Mouse (Mus musculus): Measurements from ENCODE around the gene Pparg. TPM values are rescaled to one million over a fixed set of nuclear protein-coding genes. Genes with fewer than 3 reads are reported as not detected.

Gene Pparg
- polyA plus RNA-seq, 1 experiment from 2014 or later: 0.14 TPM

DNA sequence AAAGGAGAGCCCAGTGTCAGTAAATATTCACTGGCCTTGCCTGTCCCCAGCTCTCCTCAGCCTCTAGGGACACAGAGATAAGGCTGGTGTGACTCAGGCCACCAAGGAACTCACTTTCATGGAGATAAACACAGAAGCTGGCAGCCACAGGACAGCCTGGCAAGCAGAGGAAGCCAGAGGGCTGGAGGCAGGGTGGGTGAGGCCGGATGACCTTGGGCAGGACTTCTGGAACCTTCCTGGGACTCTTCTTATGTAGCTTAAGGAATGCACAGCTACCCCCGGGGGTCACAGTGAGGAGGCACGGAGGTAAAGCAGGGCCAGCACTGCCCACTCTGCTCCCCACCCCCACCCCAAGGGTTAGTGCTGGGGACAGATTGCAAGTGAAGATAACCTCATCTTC is 140.4 kb downstream of the Pparg start:
- ATAC-seq (ENCODE audit: low read depth): no peak
- H3K9ac ChIP-seq: no peak overlapping the region
- no peaks in the 10 kb centered on the region for H3K36me3 ChIP-seq
- H3K9me3 ChIP-seq: no peaks in the 10 kb centered on the region
- H3K27me3 ChIP-seq: no peaks in the 10 kb centered on the region
- H3K4me1 ChIP-seq (replicated peaks): no peaks in the 10 kb centered on the region
- H3K27ac ChIP-seq (replicated peaks): no peak overlapping the region
- H3K4me3 ChIP-seq: no peak overlapping the region
- H3K4me2 ChIP-seq: no peak overlapping the region
- WGBS: 77% methylated on average over 3 of the region's 3 CpGs

DNA sequence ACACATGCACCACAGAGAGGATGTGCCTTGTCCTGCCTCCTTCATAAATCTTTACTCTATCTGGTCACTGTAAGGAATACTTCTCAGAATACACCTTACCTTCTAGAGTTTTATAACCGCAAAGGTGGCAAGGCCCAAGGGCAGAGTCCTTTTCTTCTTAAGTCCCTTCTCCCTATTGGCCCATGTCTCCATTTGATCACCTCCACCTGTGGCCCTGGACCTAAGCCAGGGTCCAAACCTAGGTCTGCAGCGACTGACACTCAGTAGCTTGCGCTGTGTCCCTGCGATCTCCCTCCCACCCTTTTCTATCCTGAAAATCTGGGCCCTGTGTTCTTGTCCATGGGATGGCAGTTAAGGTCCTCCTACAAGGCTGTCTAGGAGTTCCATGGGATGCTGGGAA is 142.3 kb downstream of the Pparg start:
- ATAC-seq (ENCODE audit: low read depth): no peak
- H3K27ac ChIP-seq (replicated peaks): no peak overlapping the region
- no peak overlapping the region for H3K4me2 ChIP-seq
- no peaks in the 10 kb centered on the region for H3K36me3 ChIP-seq
- no peaks in the 10 kb centered on the region for H3K27me3 ChIP-seq
- no peaks in the 10 kb centered on the region for H3K4me1 ChIP-seq (replicated peaks)
- 0 out of 2 replicates have a peak, but pooled peaks cover 2% of the 10 kb centered on the region for H3K9me3 ChIP-seq
- WGBS: 98% methylated on average over 4 of the region's 4 CpGs
- H3K4me3 ChIP-seq: no peak overlapping the region
- no peak overlapping the region for H3K9ac ChIP-seq

DNA sequence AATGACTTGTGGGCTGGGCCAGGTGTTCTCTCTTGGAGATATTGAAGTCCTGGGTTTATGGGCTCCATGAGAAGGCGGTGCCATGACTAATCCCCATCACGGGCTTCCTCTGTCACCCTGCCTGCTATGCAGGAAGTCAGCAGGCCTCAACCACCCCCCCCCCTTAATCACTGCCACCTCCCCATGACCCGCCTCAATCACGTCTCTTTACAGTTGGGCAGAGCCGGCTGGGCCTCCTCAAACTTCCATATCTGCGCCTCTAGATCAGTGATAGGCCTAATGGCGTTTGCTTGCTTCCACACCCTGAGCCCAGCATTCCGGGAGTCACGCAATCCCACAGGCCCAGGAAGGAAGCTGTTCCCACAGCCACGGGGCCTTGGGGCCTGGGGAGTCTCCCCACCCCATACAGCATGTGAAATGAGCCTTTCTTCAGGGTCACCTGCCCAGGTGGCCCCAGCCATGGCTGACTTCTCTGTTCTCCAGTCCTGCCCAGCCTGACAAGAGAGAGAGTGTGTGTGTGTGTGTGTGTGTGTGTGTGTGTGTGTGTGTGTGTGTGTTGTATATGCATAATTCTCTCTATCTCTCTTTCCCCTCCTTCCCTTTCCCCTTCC is 142.9 kb downstream of the Pparg start:
- H3K27ac ChIP-seq (replicated peaks): no peak overlapping the region
- no peak overlapping the region for H3K9ac ChIP-seq
- H3K4me2 ChIP-seq: no peak overlapping the region
- no peaks in the 10 kb centered on the region for H3K27me3 ChIP-seq
- no peak for ATAC-seq (ENCODE audit: low read depth)
- 87% methylated on average over 10 of the region's 10 CpGs for WGBS
- H3K4me1 ChIP-seq (replicated peaks): no peaks in the 10 kb centered on the region
- H3K4me3 ChIP-seq: no peak overlapping the region
- peaks cover 6% of the 10 kb centered on the region; the same call in 1 of the 2 replicates for H3K9me3 ChIP-seq
- H3K36me3 ChIP-seq: no peaks in the 10 kb centered on the region

DNA sequence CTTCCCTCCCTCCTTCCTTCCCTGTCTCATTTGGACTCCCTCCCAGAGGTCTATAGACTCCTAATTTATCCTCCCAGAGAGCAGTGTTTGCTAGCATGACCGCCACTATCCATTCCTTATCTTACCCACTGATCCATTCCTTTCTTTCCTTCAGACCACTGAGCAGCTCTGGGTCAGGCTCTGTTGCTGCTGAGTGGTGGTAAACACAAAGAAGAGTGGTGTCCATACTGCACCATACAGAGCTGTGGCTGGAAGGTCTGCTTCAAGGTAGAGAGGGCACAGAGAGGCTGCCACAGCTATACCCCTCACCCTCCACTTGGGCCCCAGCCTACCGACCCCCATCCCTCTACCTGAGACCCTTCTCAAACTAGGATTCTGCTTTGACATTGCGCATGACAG is 143.4 kb downstream of the Pparg start:
- WGBS: 82% methylated on average over 3 of the region's 3 CpGs
- no peaks in the 10 kb centered on the region for H3K4me1 ChIP-seq (replicated peaks)
- no peak overlapping the region for H3K4me3 ChIP-seq
- H3K27ac ChIP-seq (replicated peaks): no peak overlapping the region
- H3K4me2 ChIP-seq: no peak overlapping the region
- no peaks in the 10 kb centered on the region for H3K27me3 ChIP-seq
- H3K9me3 ChIP-seq: peaks cover 6% of the 10 kb centered on the region; the same call in 1 of the 2 replicates
- ATAC-seq (ENCODE audit: low read depth): no peak
- no peak overlapping the region for H3K9ac ChIP-seq
- no peaks in the 10 kb centered on the region for H3K36me3 ChIP-seq

DNA sequence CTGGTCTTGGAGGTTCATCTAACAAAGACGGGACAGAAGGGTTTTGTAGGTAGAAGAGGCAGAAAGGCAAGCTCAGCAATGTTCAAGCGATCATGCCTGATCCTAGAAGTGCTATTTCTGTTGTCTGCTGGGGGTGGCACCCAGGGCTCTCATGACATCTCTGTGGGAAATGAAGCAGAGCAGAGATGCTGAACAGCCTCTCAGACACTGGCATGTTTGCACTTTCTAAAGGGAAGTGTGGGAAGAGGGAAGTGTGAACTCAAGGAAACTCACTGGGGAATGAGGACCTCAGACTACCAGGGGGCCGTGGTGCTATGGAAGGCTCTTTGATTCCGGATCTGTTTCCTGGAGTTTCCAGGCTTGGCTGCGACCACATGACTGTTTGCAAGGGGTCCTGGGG is 144.2 kb downstream of the Pparg start:
- Histone ChIP-seq H3K36me3 (no peaks in the 10 kb centered on the region), H3K27ac (replicated peaks) (no peak overlapping the region), H3K4me1 (replicated peaks) (no peaks in the 10 kb centered on the region), H3K4me3 (no peak overlapping the region), H3K4me2 (no peak overlapping the region), H3K9me3 (peaks cover 6% of the 10 kb centered on the region; the same call in 1 of the 2 replicates), H3K9ac (no peak overlapping the region), H3K27me3 (no peaks in the 10 kb centered on the region)
- ATAC-seq (ENCODE audit: low read depth): no peak
- 83% methylated on average over 5 of the region's 5 CpGs for WGBS

DNA sequence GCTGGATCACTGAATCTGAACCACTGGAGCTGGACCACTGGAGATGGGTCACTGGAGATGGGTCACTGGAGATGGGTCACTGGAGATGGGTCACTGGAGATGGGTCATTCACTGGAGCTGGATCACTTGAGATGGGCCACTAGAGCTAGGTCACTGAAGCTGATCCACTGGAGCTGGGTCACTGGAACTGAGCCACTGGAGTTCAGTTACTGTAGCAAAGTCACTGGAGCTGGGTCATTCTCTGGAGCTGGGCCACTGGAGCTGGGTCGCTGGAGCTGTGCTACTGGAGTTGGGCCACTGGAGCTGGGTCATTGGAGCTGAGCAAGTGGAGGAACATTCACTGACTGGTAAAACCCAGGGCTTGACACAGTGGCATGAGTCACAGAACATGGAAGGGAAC is 145.7 kb downstream of the Pparg start:
- ATAC-seq (ENCODE audit: low read depth): no peak
- H3K4me2 ChIP-seq: no peak overlapping the region
- H3K36me3 ChIP-seq: no peaks in the 10 kb centered on the region
- H3K9ac ChIP-seq: no peak overlapping the region
- no peaks in the 10 kb centered on the region for H3K4me1 ChIP-seq (replicated peaks)
- WGBS: 100% methylated on average over 1 of the region's 1 CpGs
- no peak overlapping the region for H3K27ac ChIP-seq (replicated peaks)
- no peak overlapping the region for H3K4me3 ChIP-seq
- H3K27me3 ChIP-seq: no peaks in the 10 kb centered on the region
- H3K9me3 ChIP-seq: peaks cover 6% of the 10 kb centered on the region; the same call in 1 of the 2 replicates

DNA sequence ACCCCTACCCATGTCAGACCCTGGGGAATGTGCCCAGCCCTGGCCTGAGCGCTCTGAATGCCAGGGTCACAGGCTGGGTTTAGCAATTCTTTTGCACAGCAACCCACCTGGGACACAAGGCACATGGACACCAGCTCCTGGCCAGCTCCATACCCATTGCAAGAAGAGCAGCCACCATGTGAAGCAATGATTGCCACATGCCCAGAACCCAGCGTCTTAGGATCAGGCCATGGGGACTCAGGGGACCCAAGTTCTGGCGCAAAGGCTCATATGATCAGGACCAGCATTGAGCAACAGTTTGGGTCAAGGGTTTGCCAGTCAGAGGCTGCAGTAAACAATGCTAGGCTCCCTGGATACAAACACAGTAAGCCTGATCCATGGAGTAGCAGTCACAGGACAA is 150.7 kb downstream of the Pparg start:
- ATAC-seq (ENCODE audit: low read depth): no peak
- no peaks in the 10 kb centered on the region for H3K36me3 ChIP-seq
- H3K27me3 ChIP-seq: no peaks in the 10 kb centered on the region
- no peak overlapping the region for H3K4me2 ChIP-seq
- no peak overlapping the region for H3K27ac ChIP-seq (replicated peaks)
- WGBS: 96% methylated on average over 3 of the region's 3 CpGs
- no peaks in the 10 kb centered on the region for H3K4me1 ChIP-seq (replicated peaks)
- H3K9me3 ChIP-seq: peaks cover 6% of the 10 kb centered on the region; the same call in 1 of the 2 replicates
- no peak overlapping the region for H3K4me3 ChIP-seq
- no peak overlapping the region for H3K9ac ChIP-seq

DNA sequence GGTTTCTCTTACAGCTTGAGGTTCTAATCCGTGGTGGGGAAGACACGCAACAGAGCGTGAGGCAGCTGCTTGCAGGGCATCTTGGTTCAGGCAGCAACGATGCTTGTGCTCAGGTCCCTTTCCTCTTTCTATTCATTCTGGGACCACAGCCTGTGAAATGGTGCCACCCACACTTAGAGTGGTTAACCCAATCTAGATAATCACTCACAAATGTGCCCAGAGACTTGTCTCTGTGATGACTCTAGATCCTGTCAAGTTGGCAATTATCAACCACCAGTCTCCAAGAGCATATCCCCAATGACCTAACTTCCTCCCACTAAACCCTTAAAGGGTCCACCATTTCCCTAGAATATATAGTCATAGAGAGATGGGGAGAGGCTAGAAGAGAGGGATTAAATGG is 152.5 kb downstream of the Pparg start:
- no peak overlapping the region for H3K4me3 ChIP-seq
- H3K9ac ChIP-seq: no peak overlapping the region
- WGBS: 93% methylated on average over 4 of the region's 4 CpGs
- no peak overlapping the region for H3K27ac ChIP-seq (replicated peaks)
- peaks cover 3% of the 10 kb centered on the region; the same call in 1 of the 2 replicates for H3K9me3 ChIP-seq
- no peak overlapping the region for H3K4me2 ChIP-seq
- H3K36me3 ChIP-seq: no peaks in the 10 kb centered on the region
- no peaks in the 10 kb centered on the region for H3K27me3 ChIP-seq
- ATAC-seq (ENCODE audit: low read depth): no peak
- no peaks in the 10 kb centered on the region for H3K4me1 ChIP-seq (replicated peaks)

DNA sequence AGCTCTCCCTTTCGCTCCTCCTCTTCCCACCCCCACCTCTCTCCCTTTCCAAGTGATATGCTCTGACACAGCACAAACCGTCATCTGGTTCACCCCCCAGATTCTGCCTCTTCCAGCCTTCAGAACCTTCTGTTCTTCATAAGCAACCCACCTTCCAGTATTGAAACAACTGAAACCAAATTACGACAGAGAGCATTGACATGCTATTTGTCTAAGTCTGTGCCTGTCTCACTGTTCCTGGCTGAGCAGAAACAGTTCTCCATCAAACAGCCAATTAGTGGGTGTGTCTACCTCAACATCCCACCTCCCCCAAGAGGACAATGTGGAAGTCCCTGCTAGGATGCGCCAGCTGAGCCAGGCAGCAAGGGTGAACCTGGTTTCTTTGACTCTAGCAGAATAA is 157.2 kb downstream of the Pparg start:
- H3K4me3 ChIP-seq: no peak overlapping the region
- no peaks in the 10 kb centered on the region for H3K36me3 ChIP-seq
- no peaks in the 10 kb centered on the region for H3K4me1 ChIP-seq (replicated peaks)
- no peak overlapping the region for H3K9ac ChIP-seq
- no peak for ATAC-seq (ENCODE audit: low read depth)
- WGBS: 75% methylated on average over 4 of the region's 4 CpGs
- no peaks in the 10 kb centered on the region for H3K27me3 ChIP-seq
- no peak overlapping the region for H3K27ac ChIP-seq (replicated peaks)
- no peak overlapping the region for H3K4me2 ChIP-seq
- no peaks in the 10 kb centered on the region for H3K9me3 ChIP-seq

DNA sequence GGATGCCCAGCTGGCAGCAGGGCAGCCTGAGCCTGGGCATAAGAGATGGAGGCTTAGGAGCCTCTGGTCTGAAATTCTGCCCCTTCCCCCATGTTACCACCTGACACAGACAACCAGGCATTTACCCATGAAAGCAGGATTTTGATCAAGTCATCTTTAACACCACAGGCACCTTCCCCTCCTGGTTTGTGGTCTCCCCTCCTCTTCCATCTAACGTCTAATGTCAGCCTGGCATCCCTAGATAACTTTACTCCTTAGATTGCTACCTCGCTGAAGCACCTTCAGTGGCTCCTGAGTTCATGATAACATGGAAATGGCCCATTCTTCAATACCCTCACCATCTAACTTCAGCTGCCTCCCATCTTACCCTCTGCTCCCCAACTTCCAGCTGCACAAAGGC is 157.6 kb downstream of the Pparg start:
- Histone ChIP-seq H3K4me2 (no peak overlapping the region), H3K36me3 (no peaks in the 10 kb centered on the region), H3K9me3 (no peaks in the 10 kb centered on the region), H3K4me1 (replicated peaks) (no peaks in the 10 kb centered on the region), H3K4me3 (no peak overlapping the region), H3K27me3 (no peaks in the 10 kb centered on the region), H3K27ac (replicated peaks) (no peak overlapping the region), H3K9ac (no peak overlapping the region)
- 81% methylated on average over 2 of the region's 2 CpGs for WGBS
- no peak for ATAC-seq (ENCODE audit: low read depth)

DNA sequence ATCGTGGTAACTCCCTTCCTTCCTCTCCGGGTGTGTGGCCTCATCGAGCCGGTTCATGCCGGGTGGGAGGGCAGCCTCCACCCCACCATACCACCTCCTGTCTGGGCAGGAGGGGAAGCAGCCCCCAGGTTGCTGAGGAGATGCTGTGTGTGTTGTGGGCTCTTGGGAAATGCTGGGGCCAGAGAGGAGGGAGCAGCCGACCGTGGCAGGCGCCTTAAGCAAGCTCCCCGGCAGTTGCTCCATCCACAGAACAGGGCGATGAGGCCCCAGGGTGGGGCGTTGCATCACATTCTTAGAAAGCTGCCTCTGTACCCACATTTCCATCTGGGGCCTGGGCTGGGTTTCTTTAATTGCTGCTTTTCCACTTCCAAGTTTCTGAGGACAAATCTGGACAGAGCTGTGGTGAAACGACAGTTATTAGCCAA is 158.5 kb downstream of the Pparg start:
- Histone ChIP-seq H3K27me3 (no peaks in the 10 kb centered on the region), H3K4me2 (no peak overlapping the region), H3K36me3 (no peaks in the 10 kb centered on the region), H3K9me3 (no peaks in the 10 kb centered on the region), H3K4me1 (replicated peaks) (no peaks in the 10 kb centered on the region), H3K4me3 (no peak overlapping the region), H3K27ac (replicated peaks) (no peak overlapping the region), H3K9ac (no peak overlapping the region)
- ATAC-seq (ENCODE audit: low read depth): no peak
- 82% methylated on average over 12 of the region's 12 CpGs for WGBS

DNA sequence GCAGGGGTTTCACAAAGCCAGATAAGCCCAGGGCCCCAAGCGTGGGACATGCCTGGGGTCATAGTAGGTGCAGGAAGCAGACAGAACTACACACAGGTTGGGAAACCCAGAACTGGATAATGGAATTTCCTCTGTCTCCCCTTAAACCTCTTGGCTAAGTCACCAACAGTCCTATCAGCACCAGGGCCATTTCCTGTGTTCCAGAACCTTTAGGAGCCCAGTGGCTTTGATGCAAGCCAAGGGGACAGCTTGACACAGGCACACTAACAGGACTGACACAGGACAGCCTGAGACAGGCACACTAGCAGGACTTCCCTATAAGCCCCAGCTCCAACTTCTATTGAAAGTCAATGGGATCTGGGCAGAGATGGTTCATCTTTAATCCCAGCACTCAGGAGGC is 161.2 kb downstream of the Pparg start:
- H3K4me3 ChIP-seq: no peak overlapping the region
- H3K36me3 ChIP-seq: no peaks in the 10 kb centered on the region
- H3K4me2 ChIP-seq: no peak overlapping the region
- WGBS: 95% methylated on average over 1 of the region's 1 CpGs
- ATAC-seq (ENCODE audit: low read depth): no peak
- H3K27ac ChIP-seq (replicated peaks): no peak overlapping the region
- no peaks in the 10 kb centered on the region for H3K4me1 ChIP-seq (replicated peaks)
- no peaks in the 10 kb centered on the region for H3K9me3 ChIP-seq
- H3K9ac ChIP-seq: no peak overlapping the region
- no peaks in the 10 kb centered on the region for H3K27me3 ChIP-seq

DNA sequence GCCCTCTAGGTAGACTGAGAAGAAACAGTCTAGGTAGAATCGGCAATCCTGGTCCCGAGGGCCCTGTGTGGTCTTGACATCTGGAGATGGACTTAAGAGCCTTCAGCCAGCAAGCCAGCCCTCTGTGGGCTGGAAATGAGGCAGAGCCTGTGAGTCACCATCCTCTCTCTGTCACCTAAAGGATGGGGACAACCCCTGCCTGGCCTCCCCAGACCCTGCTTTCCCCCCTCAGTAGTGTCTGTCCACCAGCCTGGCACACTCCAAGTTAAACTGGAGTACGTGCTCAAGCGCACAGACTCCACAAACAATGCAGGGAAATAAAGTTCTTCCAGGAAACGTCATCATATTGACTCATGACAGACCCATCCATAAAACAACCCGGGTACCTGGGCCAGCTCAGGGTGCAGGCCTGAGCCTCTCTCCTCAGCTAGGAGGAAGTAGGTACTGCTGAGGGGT is 162.0 kb downstream of the Pparg start:
- no peak overlapping the region for H3K9ac ChIP-seq
- 80% methylated on average over 6 of the region's 6 CpGs for WGBS
- no peaks in the 10 kb centered on the region for H3K4me1 ChIP-seq (replicated peaks)
- H3K27me3 ChIP-seq: no peaks in the 10 kb centered on the region
- no peak overlapping the region for H3K4me3 ChIP-seq
- no peak overlapping the region for H3K27ac ChIP-seq (replicated peaks)
- no peaks in the 10 kb centered on the region for H3K9me3 ChIP-seq
- no peak overlapping the region for H3K4me2 ChIP-seq
- no peak for ATAC-seq (ENCODE audit: low read depth)
- H3K36me3 ChIP-seq: no peaks in the 10 kb centered on the region
